Mouse (Mus musculus) kidney, adult 2 months (tissue): ENCODE results near the gene Gm10775.

Experiments
- CTCF ChIP-seq: fragments of 200-500 bp; conservative IDR thresholded peaks from 2 replicates; pipeline ENCODE4 v1.5.1; 2011; ENCODE audit warnings: low read depth, mild to moderate bottlenecking, control low read depth, low read length, moderate library complexity, mixed read lengths; ENCODE audit not compliant: insufficient read depth, insufficient read length
- POLR2A ChIP-seq: fragments of 200-500 bp; IDR thresholded peaks from one replicate; pipeline ENCODE4 v1.6.1; 2011; ENCODE audit warnings: low read depth, low read length, control low read depth

DNA sequence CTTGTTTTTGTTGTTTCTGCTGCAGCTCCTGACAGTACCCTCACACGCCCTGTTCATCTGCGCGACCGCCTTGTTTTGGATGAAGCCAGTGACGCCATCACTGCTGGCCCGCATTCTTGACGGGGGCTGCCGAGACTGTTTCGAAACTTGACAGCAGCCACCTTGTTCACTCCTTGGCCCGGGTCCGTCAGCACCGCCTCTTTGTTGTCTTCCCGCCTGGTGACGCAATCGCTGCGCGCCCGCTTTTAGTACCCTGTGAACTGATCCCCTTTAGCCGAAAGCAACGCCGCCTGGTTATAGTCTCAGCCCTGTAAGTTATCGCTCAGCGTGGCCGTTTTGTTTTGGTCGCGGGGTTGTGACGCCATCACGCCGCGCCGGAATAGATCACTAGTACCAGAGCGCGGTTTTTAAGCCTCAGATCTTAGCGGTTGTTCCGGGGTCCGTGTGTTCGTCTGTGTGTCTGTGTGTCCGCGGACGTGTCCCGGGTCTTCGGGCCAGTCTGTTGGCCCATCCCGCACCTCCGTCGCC lies 18.2 kb upstream of the Gm10775 start:
- no peak for TF ChIP-seq POLR2A
- TF ChIP-seq CTCF, result no peak
